Mouse (Mus musculus) hindbrain, embryonic 12.5 days (tissue): Measurements from ENCODE around the gene Ppp4r4. TPM values are rescaled to one million over a fixed set of nuclear protein-coding genes. Genes with fewer than 3 reads are reported as not detected.
"Not testable (repeated sequence)": the region's sequence is repeated elsewhere in the genome, so short reads cannot be mapped to it uniquely, and the experiment has no call there.

Source experiments
- ATAC-seq: fragments of 200-750 bp; cut with Nextera tagmentation; 2 replicates; pipeline ENCODE4 v1.8.0; 2017; ENCODE audit warnings: moderate TSS enrichment; ENCODE audit not compliant: low FRiP score
- H3K27ac ChIP-seq: fragments of 300-500 bp; sonication (generic); 2 replicates; pipeline ENCODE4 v1.5.1; 2016; ENCODE audit warnings: mild to moderate bottlenecking
- H3K27me3 ChIP-seq: fragments of 300-500 bp; sonication (generic); 2 replicates; pipeline ENCODE4 v1.6.1; 2016; ENCODE audit warnings: mild to moderate bottlenecking
- H3K36me3 ChIP-seq: fragments of 300-500 bp; sonication (generic); 2 replicates; pipeline ENCODE4 v1.6.1; 2016; ENCODE audit warnings: mild to moderate bottlenecking
- H3K4me1 ChIP-seq: fragments of 300-500 bp; sonication (generic); 2 replicates; pipeline ENCODE4 v1.6.1; 2016
- H3K4me2 ChIP-seq: fragments of 300-500 bp; sonication (generic); replicated peaks from 2 replicates; pipeline ENCODE4 v1.6.1; 2016; ENCODE audit warnings: mild to moderate bottlenecking
- H3K4me3 ChIP-seq: fragments of 300-500 bp; sonication (generic); 2 replicates; pipeline ENCODE4 v1.5.1; 2016; ENCODE audit warnings: mild to moderate bottlenecking
- H3K9ac ChIP-seq: fragments of 300-500 bp; sonication (generic); 2 replicates; pipeline ENCODE4 v1.6.1; 2016; ENCODE audit warnings: mild to moderate bottlenecking, moderate library complexity
- H3K9me3 ChIP-seq: fragments of 300-500 bp; sonication (generic); replicated peaks from 2 replicates; pipeline ENCODE4 v1.6.1; 2016; ENCODE audit warnings: mild to moderate bottlenecking
- WGBS: fragments of 180-500 bp; shearing (Covaris S2); methylation state at CpG from one replicate; pipeline ENCODE4 v1.1.7; 2016; 5-methylcytosine and 5-hydroxymethylcytosine counted together
- polyA plus RNA-seq: library from polyadenylated mRNA; unstranded; fragments of >200 nt; fragmentation: Nextera tagmentation; extraction: Ambion mirVana; gene quantifications from 2 replicates; pipeline ENCODE4 v1.2.1, GENCODE M21; 2016

The Ppp4r4 gene
- 2.6 and 2.9 TPM in 2 replicates for polyA plus RNA-seq

DNA sequence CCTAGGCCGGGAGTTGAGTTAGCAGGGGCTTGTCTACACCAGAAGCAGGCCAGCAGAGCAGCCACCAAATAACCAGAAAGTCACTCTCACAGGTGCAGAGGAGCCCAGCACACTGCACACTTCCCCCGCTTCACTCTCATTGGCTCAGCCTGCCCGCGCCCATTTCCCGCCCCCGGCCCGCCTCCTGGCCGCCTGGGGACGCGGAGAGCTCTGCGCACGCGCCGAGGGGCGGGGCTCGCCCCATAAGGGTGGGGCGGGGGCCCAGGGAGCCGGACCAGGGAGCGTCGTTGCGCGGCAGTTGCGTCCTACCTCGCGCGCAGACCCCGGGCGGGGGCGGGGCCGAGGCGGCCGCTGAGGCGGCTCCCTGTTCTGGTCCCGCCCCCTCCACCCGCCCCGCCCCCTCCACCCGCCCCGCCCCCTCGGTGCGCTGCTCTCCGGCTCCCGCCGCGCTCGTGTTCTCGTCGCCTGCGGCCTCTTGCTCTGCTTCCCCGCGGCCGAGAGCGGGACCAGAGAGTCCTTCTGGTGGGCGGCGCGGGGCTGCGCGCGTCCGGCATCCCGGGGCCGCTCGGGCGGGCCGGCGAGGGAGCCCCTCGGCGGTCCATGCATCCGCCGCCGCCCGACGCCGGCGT, at the start of gene Ppp4r4:
Gene Ppp4r4, plus strand, starts transcription at position 264 of the 629 bp plus-strand sequence.
- peak; percentile 94 for ATAC-seq
- Histone ChIP-seq H3K9me3 (no peaks in the 10 kb centered on the region), H3K36me3 (no peaks in the 10 kb centered on the region), H3K4me3 (peak within 1 kb of the TSS; percentile 69), H3K4me1 (peaks cover 4% of the 10 kb centered on the region), H3K4me2 (peak within 1 kb of the TSS; percentile 82), H3K27me3 (peaks cover 6% of the 10 kb centered on the region), H3K27ac (0 out of 2 replicates have a peak within 1 kb of the TSS, but pooled peaks have one; percentile 40), H3K9ac (peak within 1 kb of the TSS; percentile 76)
- WGBS: under 1% methylated on average over 60 of the region's 74 CpGs

DNA sequence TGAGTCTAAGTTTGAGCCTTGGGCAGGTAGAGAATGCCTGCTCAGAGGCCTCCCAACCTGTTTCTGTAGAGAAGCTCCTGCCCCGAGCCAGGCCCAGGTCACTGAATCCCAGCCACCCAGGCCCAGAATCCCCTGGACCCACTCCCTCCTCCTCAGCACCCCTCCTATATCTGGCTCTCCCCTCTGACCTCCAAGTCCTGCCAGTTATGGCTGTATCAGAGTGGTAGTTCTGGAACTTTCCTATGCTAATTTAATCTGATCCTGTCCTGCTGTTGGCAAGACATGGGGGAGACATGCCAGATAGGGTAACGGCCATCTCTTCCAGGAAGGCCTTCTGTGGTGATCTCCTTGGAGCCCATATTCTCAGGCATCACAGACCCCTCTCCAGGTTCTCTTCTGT, 49.3 kb upstream of the Ppp4r4 start:
- no peaks in the 10 kb centered on the region for H3K9me3 ChIP-seq
- no peak overlapping the region for H3K27ac ChIP-seq
- no peaks in the 10 kb centered on the region for H3K36me3 ChIP-seq
- no peak overlapping the region for H3K4me2 ChIP-seq
- H3K4me3 ChIP-seq: no peak overlapping the region
- ATAC-seq: no peak
- no peaks in the 10 kb centered on the region for H3K4me1 ChIP-seq
- 72% methylated on average over 2 of the region's 2 CpGs for WGBS
- no peak overlapping the region for H3K9ac ChIP-seq
- H3K27me3 ChIP-seq: no peaks in the 10 kb centered on the region

DNA sequence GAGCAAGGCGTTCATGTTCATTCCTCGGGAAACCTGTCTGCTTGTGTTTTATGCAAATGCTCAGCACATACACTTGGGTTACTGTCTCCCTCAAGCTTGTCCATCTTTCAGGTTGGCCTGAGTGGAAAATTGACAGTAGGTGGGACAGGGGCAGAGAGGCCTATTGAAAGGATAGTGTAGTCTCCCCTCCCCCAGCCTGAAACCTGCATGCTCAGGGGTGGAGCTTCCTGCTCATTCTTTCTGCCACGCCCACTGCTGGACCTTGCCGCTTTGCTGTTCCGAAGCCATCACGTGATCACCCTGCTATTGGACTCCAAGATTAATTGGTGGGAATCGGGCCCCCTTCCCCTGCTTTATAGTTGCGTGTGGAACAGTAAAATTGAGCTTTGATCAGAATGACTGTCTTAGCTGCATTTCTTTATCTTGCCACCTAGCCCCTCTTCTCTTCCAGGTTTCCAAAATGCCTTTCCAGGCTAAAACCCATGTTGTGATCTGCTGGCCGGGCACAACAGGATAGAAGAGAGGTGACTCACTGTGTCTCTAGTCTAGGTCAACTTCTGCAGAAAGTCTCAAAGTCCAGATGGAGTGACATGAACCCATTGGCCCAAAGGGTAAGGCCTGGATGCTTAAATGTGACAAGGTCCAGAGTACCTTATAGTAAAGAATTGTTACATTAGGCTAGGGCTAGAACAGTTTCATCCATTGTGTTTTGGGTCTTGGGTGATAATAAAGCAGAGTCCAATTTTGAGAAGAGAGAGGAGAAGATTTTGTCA, 47.7 kb upstream of the Ppp4r4 start:
- H3K4me2 ChIP-seq, H3K4me1 ChIP-seq, ATAC-seq, H3K27ac ChIP-seq, H3K4me3 ChIP-seq, H3K36me3 ChIP-seq, H3K9me3 ChIP-seq, H3K27me3 ChIP-seq, H3K9ac ChIP-seq: not testable (repeated sequence)
- 70% methylated on average over 9 of the region's 9 CpGs for WGBS

DNA sequence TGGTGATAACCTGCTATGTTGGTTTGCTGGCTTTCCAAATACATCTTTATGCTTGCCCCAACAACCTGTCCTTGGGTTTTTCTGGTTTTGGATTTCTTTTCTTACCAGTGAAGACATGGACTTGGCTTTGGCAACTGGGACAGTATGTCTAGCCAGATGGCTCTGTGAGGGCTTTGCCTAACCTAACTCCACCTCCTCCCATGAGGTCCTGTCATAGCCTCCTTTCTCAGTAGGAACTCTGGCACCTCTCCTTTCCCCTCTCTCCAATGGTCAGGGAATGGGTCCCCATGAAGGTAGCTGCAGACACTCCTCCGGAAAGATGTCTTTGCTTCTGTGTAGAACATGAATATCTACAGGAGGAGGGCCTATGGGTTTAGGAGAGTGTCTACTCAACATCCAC, 45.4 kb upstream of the Ppp4r4 start:
- no peak overlapping the region for H3K4me3 ChIP-seq
- H3K4me1 ChIP-seq: no peaks in the 10 kb centered on the region
- no peak overlapping the region for H3K27ac ChIP-seq
- H3K4me2 ChIP-seq: no peak overlapping the region
- H3K36me3 ChIP-seq: no peaks in the 10 kb centered on the region
- ATAC-seq: no peak
- H3K27me3 ChIP-seq: no peaks in the 10 kb centered on the region
- 75% methylated on average over 1 of the region's 1 CpGs for WGBS
- H3K9ac ChIP-seq: no peak overlapping the region
- no peaks in the 10 kb centered on the region for H3K9me3 ChIP-seq

DNA sequence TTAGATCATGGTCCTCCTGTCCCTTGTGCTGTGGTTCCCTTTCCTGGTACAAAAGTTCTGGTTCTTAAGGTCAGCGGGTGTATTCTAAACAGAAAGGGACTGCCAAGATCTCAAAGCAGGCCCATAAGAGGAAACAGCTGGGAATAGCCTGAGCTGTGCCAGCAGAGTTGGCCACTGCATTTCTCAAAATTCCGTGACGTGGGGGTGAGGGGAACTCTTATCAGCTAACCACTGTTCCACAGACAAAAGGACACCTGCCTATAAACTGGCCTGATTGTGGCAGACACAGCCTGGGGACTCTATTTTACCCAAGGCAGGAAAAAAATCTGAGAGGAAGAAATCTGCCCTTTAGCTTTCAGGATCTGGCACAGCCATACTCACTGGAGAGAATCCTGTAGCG, 44.8 kb upstream of the Ppp4r4 start:
- Histone ChIP-seq H3K4me3 (no peak overlapping the region), H3K9ac (no peak overlapping the region), H3K4me2 (no peak overlapping the region), H3K27ac (no peak overlapping the region), H3K36me3 (no peaks in the 10 kb centered on the region), H3K4me1 (no peaks in the 10 kb centered on the region), H3K27me3 (no peaks in the 10 kb centered on the region), H3K9me3 (no peaks in the 10 kb centered on the region)
- no peak for ATAC-seq
- WGBS: 84% methylated on average over 4 of the region's 4 CpGs

DNA sequence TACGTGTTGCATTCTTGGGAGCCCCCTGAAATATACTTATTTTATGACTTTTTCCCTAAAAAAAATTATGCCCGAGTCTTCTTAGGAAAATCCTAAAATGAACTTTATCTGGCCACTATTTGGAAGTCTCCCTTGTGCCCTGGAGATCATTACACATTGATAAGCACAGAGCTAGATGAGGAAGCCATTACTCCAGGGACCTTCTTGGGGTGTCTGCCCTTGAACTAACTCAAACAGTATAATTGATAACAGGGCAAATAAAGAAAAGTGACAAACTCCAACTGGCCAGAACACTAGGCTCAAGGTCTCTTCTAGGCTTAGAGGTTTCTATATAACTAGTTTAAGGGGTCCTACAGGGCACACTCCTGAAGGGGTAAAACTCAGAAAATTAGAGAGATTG, 44.3 kb upstream of the Ppp4r4 start:
- Histone ChIP-seq H3K9ac (no peak overlapping the region), H3K27me3 (no peaks in the 10 kb centered on the region), H3K4me2 (no peak overlapping the region), H3K36me3 (no peaks in the 10 kb centered on the region), H3K4me3 (no peak overlapping the region), H3K27ac (no peak overlapping the region), H3K9me3 (no peaks in the 10 kb centered on the region), H3K4me1 (no peaks in the 10 kb centered on the region)
- 76% methylated on average over 2 of the region's 2 CpGs for WGBS
- ATAC-seq: no peak

DNA sequence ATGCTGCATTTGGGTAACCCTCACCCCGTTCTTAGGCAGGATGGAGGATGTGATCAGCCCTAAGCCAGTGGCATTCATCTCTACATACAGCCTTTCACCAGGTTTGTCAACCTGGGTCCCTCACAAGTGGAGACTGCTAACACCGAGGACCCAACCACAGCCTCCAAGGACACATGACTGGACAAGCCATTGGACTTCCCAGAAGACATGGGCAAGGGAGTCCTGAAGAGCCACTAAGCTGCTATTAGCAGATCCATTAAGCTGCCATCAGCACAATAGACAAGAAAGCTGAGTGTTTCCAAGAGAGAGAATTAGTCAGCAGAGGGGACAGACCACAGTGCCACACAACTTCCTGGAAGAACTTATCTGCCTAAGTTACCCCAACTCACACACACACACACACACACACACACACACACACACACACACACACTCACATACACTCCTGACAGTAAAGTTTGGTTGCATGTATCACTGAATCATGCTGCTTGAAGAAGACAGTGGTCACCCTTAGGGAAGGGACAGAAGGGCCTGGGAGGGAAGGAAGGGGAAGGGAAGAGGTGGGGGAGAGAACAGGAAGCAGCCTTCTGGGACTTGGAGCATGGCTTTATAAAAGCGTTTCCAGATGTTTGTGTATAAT, 40.9 kb upstream of the Ppp4r4 start:
- WGBS: 71% methylated on average over 3 of the region's 3 CpGs
- Histone ChIP-seq H3K9ac (no peak overlapping the region), H3K4me2 (no peak overlapping the region), H3K4me3 (no peak overlapping the region), H3K36me3 (no peaks in the 10 kb centered on the region), H3K9me3 (no peaks in the 10 kb centered on the region), H3K27me3 (no peaks in the 10 kb centered on the region), H3K27ac (no peak overlapping the region), H3K4me1 (no peaks in the 10 kb centered on the region)
- ATAC-seq: no peak

DNA sequence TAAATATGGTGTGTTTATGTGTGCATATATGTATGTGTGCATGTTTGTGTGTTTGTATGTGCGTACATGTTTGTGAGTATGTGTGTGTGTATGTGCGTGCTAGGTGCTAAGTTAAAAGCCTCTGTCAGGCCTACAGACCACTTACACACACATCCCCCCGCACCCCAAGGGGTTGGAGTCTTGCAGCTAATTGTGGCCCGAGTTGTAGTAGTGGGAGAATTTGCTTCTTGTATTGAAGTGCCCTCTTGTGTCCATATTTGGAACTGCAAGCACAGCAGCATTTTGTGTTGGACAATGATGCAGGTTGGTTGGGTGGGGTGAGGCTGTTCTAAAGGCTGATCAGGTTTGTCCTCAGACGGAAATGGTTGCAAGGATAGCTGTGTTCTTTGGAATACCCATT, 39.3 kb upstream of the Ppp4r4 start:
- Histone ChIP-seq H3K9ac (no peak overlapping the region), H3K36me3 (no peaks in the 10 kb centered on the region), H3K4me3 (no peak overlapping the region), H3K4me1 (no peaks in the 10 kb centered on the region), H3K27ac (no peak overlapping the region), H3K27me3 (no peaks in the 10 kb centered on the region), H3K4me2 (no peak overlapping the region), H3K9me3 (no peaks in the 10 kb centered on the region)
- ATAC-seq: no peak
- 35% methylated on average over 5 of the region's 5 CpGs for WGBS

DNA sequence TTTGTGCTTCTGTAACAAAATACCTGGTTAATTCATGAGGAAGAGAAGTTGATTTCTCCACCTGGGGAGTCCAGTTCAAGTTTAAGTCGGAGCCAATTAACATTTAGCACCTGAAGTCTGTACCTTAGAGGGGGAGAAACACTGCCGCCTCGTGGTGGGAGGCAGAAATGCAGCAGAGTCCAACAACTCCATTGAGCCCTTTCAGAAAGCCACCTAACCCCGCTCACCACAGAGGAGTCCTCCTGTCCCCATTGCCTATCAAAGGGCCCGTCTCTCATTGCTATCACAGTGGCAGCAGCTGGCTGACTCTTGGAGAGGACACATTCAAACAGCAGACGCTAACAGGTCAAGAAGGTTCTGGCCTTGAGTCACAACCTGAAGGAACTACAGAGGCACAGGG, 37.6 kb upstream of the Ppp4r4 start:
- H3K27ac ChIP-seq: no peak overlapping the region
- no peaks in the 10 kb centered on the region for H3K4me1 ChIP-seq
- no peaks in the 10 kb centered on the region for H3K27me3 ChIP-seq
- 28% methylated on average over 6 of the region's 6 CpGs for whole genome bisulfite sequencing
- H3K4me3 ChIP-seq: no peak overlapping the region
- ATAC-seq: no peak
- H3K9me3 ChIP-seq: no peaks in the 10 kb centered on the region
- H3K36me3 ChIP-seq: no peaks in the 10 kb centered on the region
- H3K9ac ChIP-seq: no peak overlapping the region
- H3K4me2 ChIP-seq: no peak overlapping the region

DNA sequence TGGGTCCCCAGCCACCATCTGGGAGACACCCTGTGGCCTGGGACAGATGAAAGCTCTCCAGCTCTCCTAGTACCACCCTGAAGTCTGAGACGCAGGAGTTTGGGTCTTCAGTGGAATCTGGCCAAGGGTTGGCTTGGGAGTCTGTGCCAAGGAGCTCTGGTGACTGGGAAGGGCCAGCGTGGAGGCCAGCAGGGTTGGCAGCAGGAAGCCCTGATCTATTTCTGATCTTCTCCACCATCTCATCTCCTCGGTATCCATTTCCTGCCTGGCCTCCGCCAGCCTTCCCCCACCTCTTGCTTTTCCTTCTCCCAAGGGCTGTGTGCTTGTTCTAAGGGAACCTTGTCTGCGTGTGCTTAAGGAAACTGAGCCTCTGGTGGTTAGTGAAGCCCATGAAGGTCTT, 33.3 kb upstream of the Ppp4r4 start:
- no peak overlapping the region for H3K9ac ChIP-seq
- H3K4me3 ChIP-seq: no peak overlapping the region
- no peaks in the 10 kb centered on the region for H3K4me1 ChIP-seq
- no peaks in the 10 kb centered on the region for H3K27me3 ChIP-seq
- ATAC-seq: no peak
- 77% methylated on average over 5 of the region's 5 CpGs for WGBS
- no peak overlapping the region for H3K4me2 ChIP-seq
- no peaks in the 10 kb centered on the region for H3K9me3 ChIP-seq
- no peaks in the 10 kb centered on the region for H3K36me3 ChIP-seq
- no peak overlapping the region for H3K27ac ChIP-seq

DNA sequence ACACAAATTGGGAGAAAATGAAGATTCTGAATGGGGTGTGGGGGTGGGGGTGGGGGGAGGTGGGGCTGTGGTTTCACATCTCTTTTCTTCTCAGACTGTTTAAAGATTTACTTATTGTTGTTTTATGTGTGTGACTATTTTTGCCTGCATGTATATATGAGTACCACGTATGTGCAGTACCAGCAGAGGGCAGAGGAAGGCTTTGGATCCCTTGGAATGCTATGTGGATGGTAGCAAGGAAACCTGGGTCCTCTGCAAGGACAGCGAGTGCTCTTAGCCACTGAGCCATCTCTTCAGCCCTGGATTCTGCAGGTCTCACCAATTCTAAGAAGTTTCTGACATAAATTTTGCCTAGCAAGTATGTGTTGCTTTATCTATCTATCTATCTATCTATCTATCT, 32.8 kb upstream of the Ppp4r4 start:
- Histone ChIP-seq H3K4me3 (no peak overlapping the region), H3K27ac (no peak overlapping the region), H3K27me3 (no peaks in the 10 kb centered on the region), H3K9me3 (no peaks in the 10 kb centered on the region), H3K9ac (no peak overlapping the region), H3K36me3 (no peaks in the 10 kb centered on the region), H3K4me2 (no peak overlapping the region), H3K4me1 (no peaks in the 10 kb centered on the region)
- WGBS: 85% methylated on average over 2 of the region's 2 CpGs
- ATAC-seq: no peak

DNA sequence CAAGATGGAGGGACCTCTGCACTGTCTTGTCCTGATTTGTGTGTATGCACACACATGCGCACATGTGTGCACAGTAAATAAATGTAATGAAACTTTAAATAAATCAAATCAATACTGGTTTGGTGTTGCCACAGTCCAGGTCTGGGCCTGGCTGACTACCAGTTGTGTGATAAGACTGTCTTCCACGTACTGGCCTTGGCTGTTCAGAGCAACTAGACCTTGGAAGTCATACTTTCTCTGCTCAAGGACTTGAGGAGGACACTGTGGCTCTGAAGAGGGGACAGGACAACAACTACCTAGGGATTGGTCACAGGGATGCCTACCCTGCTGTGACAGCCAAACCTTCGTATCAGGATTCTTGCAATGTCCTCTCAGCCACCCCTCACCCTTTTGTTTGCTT, 28.8 kb upstream of the Ppp4r4 start:
- no peaks in the 10 kb centered on the region for H3K27me3 ChIP-seq
- H3K27ac ChIP-seq: no peak overlapping the region
- ATAC-seq: no peak
- H3K9ac ChIP-seq: no peak overlapping the region
- H3K9me3 ChIP-seq: no peaks in the 10 kb centered on the region
- 83% methylated on average over 3 of the region's 3 CpGs for WGBS
- no peaks in the 10 kb centered on the region for H3K4me1 ChIP-seq
- H3K4me3 ChIP-seq: no peak overlapping the region
- H3K36me3 ChIP-seq: no peaks in the 10 kb centered on the region
- no peak overlapping the region for H3K4me2 ChIP-seq
